Mouse (Mus musculus): ENCODE measurements around the gene Oaz3. TPM values are rescaled to one million over a fixed set of nuclear protein-coding genes. Genes with fewer than 3 reads are reported as not detected.

Gene Oaz3
- under 1 TPM in 1 of 2 experiments, not detected in 1; 0.94 TPM for polyA plus RNA-seq (2017; shearing (Covaris generic))

DNA sequence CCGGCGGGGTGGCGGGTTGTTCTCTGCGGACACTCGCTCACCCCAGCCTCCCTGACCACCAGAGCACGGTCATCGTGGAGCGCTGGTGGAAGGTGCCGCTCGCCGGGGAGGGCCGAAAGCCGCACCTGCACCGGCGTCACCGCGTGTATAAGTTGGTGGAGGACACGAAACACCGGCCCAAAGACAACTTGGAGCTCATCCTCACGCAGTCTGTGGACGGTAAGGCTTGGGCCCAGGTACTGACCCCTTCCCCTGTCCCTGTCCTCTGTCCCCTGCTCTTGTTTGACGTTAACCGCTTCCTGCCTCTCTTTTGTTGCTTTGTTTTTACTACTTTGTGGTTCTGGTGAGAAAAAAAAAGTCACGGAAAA is at the start of gene Oaz3:
Oaz3 (minus strand) TSS at position 319 of the 368 bp plus-strand sequence.
- ATAC-seq: peak; percentile 50

DNA sequence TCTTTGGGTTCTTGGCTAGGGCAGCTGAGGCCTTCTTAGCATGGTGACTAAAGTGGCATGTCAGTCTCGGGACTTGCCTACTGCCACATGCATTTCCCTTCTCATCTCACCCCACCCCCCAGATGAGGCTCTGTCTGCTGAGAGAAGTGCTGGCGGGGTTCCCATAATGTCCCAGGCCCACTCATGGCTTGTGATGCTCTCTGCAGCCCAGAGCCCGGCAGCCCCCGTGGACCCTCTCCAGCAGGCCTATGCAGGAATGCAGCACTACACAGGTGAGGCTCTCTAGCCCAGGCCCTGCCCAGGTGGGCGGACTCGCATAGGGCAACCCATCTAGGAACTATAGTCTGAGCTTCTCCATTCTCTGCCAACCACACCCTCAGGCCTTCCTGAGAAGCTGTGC is 43.9 kb upstream of the Oaz3 start:
- no peak for ATAC-seq

GRCm38 (mm10) chr3:94485922-94486321 is 42.2 kb upstream of the Oaz3 start:
- no peak for ATAC-seq

DNA sequence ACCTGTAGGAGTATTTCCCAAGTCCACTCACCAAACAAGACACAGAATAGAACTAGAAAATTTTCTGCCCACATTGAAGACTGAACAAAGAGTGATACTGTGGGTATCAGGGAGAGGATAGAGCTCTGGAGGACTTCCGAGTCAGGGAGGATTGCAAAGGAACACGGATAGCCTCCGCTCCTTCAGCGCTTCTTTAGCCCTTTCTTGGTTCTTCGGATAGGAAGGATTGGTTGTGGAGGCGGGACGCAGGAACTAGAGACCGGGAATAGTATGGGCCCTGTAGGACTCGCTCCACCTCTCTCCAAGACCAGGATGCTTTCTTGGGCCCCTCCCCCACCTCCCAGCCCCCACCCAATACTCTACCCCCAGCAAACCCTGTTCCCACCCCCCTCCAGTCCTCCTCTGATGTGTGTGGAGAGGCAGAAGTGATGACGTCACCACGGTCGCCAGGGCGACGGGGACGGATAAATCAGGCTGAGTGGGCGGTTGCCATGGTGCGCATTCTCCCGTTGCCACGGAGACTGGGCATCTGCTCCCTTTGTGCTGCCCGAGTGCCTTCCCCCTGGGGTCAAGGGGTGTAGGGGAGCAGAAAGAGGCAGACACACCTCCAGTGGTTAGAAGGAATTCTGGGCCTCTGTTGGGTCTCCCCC is 40.2 kb upstream of the Oaz3 start:
- ATAC-seq: peak; percentile 45

- ATAC-seq: peak; percentile 53
Observed at GRCm38 (mm10) chr3:94482764-94483385, 39.2 kb upstream of the Oaz3 start.

GRCm38 (mm10) chr3:94481429-94481828 is 37.7 kb upstream of the Oaz3 start:
- no peak for ATAC-seq

DNA sequence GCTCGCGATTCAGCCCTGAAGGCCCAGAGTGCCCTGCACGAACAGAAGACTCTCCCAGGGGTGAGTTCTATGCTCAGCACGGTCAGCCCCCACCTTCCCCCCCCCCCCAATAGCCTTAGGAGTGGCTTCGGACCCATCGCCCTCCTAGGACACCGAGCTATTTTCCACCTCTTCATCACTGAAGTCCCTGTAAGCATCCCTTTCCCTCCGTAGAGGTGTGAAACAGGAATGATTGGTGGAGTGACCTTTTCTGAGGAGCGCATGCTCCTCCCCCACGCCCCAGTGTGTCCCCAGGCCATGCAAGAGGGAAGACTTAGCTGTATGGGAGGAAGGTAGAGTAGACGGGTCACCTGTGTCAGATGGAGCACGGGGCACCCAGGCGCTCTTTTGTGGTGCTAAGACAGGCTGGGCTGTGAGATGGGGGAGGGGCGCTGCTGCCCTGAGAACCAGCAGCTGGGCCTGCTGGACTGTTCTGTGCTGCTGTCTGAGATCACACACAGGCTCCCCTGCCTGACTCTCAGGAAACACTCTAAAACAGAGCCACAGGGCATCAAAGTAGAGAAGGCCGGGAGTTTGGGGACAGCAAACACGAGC is 36.7 kb upstream of the Oaz3 start, which contains the start of gene Riiad1:
Riiad1 (minus strand) TSS at position 51 of the 594 bp plus-strand sequence.
- no peak for ATAC-seq

GRCm38 (mm10) chr3:94479564-94479963 is 35.8 kb upstream of the Oaz3 start:
- ATAC-seq: no peak

DNA sequence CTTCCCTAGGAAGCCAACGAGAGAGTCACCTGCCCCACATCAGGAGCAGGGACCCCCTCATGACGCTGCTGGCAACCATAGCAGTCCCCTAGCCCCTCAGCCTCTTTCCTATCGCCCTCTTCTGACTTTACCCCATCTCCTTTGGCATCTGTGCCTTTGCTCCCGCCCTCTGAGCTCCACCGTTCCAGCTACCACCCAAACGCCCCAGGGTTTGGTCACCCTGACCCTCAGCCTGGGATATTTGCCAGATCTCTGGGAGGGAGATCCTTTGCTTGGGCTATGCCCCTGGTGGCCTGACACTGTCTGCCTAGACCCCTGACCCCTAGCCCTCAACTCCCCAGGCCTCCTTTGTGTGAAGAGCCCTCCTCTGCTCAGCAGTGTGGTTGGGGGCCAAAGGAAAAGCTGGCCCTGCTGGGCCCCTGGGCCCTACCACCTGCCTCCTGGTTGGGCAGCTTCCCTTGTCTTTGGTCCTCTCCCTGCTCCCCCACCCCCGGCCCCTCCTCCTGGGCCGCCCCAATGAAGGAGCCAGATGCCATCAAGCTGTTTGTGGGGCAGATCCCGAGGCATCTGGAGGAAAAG is 35.0 kb upstream of the Oaz3 start:
- ATAC-seq: no peak

DNA sequence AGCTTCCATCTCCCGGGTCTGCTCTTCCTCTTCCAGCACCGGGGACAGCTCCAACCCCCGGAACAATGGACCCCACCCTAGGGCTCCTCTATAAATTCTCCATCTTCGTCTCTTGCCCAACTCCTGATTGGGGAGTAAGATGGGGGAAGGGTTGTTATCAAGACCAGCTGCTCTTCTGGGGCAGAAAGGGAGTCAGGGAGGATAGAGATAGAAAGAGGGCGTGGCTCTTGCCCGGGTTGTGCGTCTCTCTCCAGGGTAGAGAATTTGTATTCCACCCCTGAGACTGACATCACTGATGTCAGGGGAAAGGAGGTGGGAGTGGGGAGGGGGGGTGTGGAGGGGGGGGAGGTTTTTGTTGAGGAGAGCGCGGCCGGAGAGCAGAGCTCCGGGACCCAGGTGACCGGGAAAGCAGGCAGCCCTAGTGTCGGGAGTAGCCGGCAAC is 34.3 kb upstream of the Oaz3 start, which contains the start of gene Celf3:
Celf3 (plus strand) TSS at position 315 of the 442 bp plus-strand sequence.
- ATAC-seq: no peak

DNA sequence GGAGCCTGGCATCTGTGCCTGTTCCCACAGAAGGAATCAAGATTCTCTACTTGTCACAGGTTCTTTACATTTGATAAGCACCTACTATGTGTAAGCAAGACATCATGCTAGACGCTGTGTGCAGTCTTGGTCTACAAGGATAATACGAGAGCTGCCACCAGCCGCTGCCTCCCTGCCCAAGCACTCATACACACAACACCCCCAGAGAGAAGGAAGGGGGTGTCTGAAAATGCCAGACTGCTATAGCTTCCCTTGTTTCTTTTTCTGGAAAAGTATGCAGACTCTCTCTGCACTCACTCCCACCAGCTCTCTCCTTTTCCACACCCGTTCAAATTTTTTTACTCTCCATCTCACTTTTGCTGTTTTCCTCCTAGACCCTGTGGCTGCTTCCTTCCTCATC is 33.7 kb upstream of the Oaz3 start:
- no peak for ATAC-seq

GRCm38 (mm10) chr3:94476301-94477035 is 32.8 kb upstream of the Oaz3 start:
- no peak for ATAC-seq

DNA sequence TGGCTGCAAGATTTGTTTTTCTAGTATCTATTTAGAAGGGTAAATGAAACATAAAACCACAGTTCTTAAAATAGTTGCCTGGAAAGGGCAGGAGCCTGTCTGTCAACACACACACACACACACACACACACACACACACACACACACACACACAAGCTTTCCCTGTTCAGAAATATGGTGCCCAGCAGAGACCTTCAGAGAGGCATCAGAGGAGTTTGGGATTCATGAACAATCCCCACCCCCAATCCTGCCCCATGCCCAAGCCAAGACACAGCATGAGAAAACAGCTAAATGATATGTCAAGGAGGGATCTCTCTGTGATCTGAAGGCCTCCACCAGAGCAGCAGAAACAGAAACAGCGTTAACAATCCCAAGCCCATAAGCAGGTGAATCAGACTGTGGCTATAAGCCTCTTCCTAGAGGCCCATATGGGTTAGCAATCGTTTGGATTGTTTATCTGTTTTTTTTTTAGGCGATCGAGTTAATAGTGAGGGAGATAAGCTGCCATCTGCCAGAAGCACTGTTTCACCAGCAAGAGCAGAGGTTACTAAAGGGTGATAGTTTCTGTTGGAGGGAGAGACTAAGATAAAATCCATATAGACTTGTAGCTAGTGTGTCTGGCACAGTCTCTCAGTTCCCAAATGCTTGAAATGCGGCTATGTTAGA is 30.0 kb upstream of the Oaz3 start:
- ATAC-seq: no peak

DNA sequence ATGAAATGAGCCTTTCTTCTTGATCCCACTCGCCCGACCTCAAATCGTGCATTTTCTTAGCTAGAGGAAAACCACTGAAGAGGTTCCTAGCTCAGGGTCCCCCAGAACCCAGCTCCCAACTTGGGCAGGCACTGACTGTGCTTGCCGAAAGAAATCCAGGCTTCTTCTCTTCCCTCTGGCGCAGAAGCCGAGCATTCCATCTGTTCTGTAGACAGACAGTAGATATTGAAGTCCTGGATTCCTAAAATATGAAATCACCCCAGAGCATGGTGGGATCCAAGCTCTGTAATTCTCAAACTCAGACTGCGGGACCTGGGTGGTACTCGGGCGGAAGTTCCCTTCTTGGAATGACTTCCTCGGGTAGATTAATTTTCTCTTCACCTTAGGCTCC is 29.4 kb upstream of the Oaz3 start:
- ATAC-seq: no peak

GRCm38 (mm10) chr3:94472447-94473114 is 28.9 kb upstream of the Oaz3 start:
- ATAC-seq: no peak

- no peak for ATAC-seq
Observed at GRCm38 (mm10) chr3:94468931-94469330, 25.2 kb upstream of the Oaz3 start.

- ATAC-seq: no peak
Observed at GRCm38 (mm10) chr3:94465632-94466430, 22.1 kb upstream of the Oaz3 start.

GRCm38 (mm10) chr3:94463926-94464578 is 20.3 kb upstream of the Oaz3 start:
- ATAC-seq: no peak

DNA sequence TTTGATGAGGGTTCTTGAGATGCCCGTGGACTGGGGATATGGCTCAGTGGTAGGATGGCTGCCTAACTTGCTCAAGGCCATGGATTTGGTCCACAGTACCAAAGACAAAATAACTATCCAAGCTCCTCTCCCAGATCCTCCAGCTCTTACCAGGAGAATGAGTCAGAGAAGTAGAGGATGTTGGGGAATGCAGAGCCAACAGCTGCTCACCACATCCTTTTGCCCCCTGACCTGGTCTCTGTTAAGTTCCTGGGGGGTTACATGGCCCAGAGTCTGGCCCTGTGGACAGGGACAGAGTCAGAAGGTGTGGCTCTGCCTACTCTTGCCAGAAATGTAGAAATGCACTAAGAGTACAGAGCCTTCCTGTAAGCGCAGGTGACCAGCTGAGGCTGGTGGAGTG is 16.1 kb upstream of the Oaz3 start:
- no peak for ATAC-seq

DNA sequence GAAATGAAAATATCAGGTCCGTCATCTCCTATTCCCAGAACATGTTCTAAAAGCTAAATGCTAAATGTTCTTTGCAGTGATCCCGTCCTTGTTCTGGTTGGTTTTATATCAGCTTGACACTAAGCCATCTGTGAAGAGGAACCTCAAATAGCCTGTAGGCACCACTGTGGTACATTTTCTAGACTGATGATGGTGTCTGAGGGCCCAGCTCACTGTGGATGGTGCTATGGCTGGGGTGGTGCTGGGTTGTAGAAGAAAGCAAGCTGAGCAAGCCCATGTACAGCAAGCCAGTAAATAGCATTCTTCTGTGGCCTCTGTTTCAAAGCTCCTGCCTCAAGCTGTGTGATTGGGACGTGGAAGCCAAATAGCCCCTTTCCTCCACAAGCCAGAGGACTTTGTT is 13.3 kb upstream of the Oaz3 start:
- ATAC-seq: no peak

All from CD4-positive, CD25-positive, alpha-beta regulatory T cell, adult 4 months (primary cell).